Comparison of ENCODE assay signal across 10 mouse cellular contexts in genomic region chr13:46909946-46910345, GRCm38 (mm10).
"Had no signal": no experiment of that assay in that cellular context is flagged by ENCODE, and none has a peak within 500 bp of the region (broad histone marks: within the 10 kb centered on the region; RNA-seq: fewer than 3 reads in every experiment).

No protein-coding gene starts in this region.

- H3K9me3 ChIP-seq: limb, embryonic 12.5 days; liver, embryonic 13.5 days; midbrain, embryonic 13.5 days had no signal

- DNase-seq: kidney, postnatal 25 days; liver; liver, embryonic 13.5 days; liver, postnatal 0 days; right cerebral cortex, postnatal 4 days; spleen, adult 18-20 months; thymus, adult 18-20 months; thymus, postnatal 14 days had no signal

- H3K4me3 ChIP-seq: limb, embryonic 12.5 days; liver, embryonic 13.5 days; midbrain, embryonic 13.5 days had no signal

- H3K4me2 ChIP-seq: limb, embryonic 12.5 days; liver, embryonic 13.5 days; midbrain, embryonic 13.5 days had no signal

- H3K27me3 ChIP-seq: limb, embryonic 12.5 days; liver, embryonic 13.5 days; midbrain, embryonic 13.5 days had no signal

- H3K27ac ChIP-seq: limb, embryonic 12.5 days; liver, embryonic 13.5 days; midbrain, embryonic 13.5 days had no signal

- H3K9ac ChIP-seq: limb, embryonic 12.5 days; liver, embryonic 13.5 days; liver, postnatal 0 days; midbrain, embryonic 13.5 days had no signal

- ATAC-seq: liver, postnatal 0 days; midbrain, embryonic 13.5 days had no signal

- H3K36me3 ChIP-seq: limb, embryonic 12.5 days; liver, embryonic 13.5 days; midbrain, embryonic 13.5 days had no signal
